Mouse (Mus musculus) embryo, embryonic 10 days (tissue): Measurements from ENCODE around the gene Cwc25.

Source experiments
- DNase-seq: peaks from one replicate; pipeline ENCODE4 v3.0.0-alpha.2; 2015; ENCODE audit warnings: low spot score

Cwc25 gene

GRCm38 (mm10) chr11:97700003-97700745 lies 66.2 kb downstream of the Cwc25 start, which contains the start of gene Pcgf2:
Gene Pcgf2 (minus strand): TSS chr11:97700497.
- peak; percentile 75 for DNase-seq

- DNase-seq = peak; percentile 98
These were observed 66.7 kb downstream of the Cwc25 start for GRCm38 (mm10) chr11:97699626-97700002.

- peak; percentile 83 for DNase-seq
These were observed 67.4 kb downstream of the Cwc25 start for GRCm38 (mm10) chr11:97698741-97699611.

GRCm38 (mm10) chr11:97697891-97698529 lies 68.3 kb downstream of the Cwc25 start:
- peak; percentile 70 for DNase-seq

- DNase-seq = no peak
These were observed 69.0 kb downstream of the Cwc25 start for GRCm38 (mm10) chr11:97697199-97697890.

- DNase-seq = no peak
These were observed 69.7 kb downstream of the Cwc25 start for GRCm38 (mm10) chr11:97696669-97697068.

- no peak for DNase-seq
These were observed 70.5 kb downstream of the Cwc25 start for GRCm38 (mm10) chr11:97695712-97696401.
